Mouse (Mus musculus): Measurements from ENCODE around the gene Shpk.

Shpk gene

GRCm38 (mm10) chr11:73198603-73199229, 544 bp upstream of the Shpk start, which contains the start of gene Ctns:
TSS of gene Ctns (minus strand) at chr11:73199042.
- peak in 1 of 2 experiments; percentile 90 for DNase-seq (ENCODE audit: inconsistent age in 2 of 2, low spot score in 1 of 2)

- DNase-seq (ENCODE audit: inconsistent age in 2 of 2, low spot score in 1 of 2) = peak in 1 of 2 experiments; percentile 73
Measured at GRCm38 (mm10) chr11:73199879-73200278, 619 bp downstream of the Shpk start.

GRCm38 (mm10) chr11:73201021-73201420, 1.8 kb downstream of the Shpk start:
- DNase-seq (ENCODE audit: inconsistent age in 2 of 2, low spot score in 1 of 2) = peak; percentile 34 to 84

GRCm38 (mm10) chr11:73201597-73201996, 2.3 kb downstream of the Shpk start:
- DNase-seq (ENCODE audit: inconsistent age in 2 of 2, low spot score in 1 of 2) = no peak

- DNase-seq (ENCODE audit: inconsistent age in 2 of 2, low spot score in 1 of 2) = no peak
Measured at GRCm38 (mm10) chr11:73203895-73204294, 4.6 kb downstream of the Shpk start.

GRCm38 (mm10) chr11:73205194-73205593, 5.9 kb downstream of the Shpk start:
- DNase-seq (ENCODE audit: inconsistent age in 2 of 2, low spot score in 1 of 2) = no peak

GRCm38 (mm10) chr11:73207621-73208020, 8.4 kb downstream of the Shpk start:
- DNase-seq (ENCODE audit: inconsistent age in 2 of 2, low spot score in 1 of 2) = no peak

- no peak for DNase-seq (ENCODE audit: inconsistent age in 2 of 2, low spot score in 1 of 2)
Measured at GRCm38 (mm10) chr11:73213956-73214355, 14.7 kb downstream of the Shpk start.

- no peak for DNase-seq (ENCODE audit: inconsistent age in 2 of 2, low spot score in 1 of 2)
Measured at GRCm38 (mm10) chr11:73219671-73220070, 20.4 kb downstream of the Shpk start.

- no peak for DNase-seq (ENCODE audit: inconsistent age in 2 of 2, low spot score in 1 of 2)
Measured at GRCm38 (mm10) chr11:73220651-73221050, 21.4 kb downstream of the Shpk start.

GRCm38 (mm10) chr11:73222846-73223245, 23.6 kb downstream of the Shpk start:
- no peak for DNase-seq (ENCODE audit: inconsistent age in 2 of 2, low spot score in 1 of 2)

GRCm38 (mm10) chr11:73223966-73224365, 24.7 kb downstream of the Shpk start:
- peak; percentile 39 to 70 for DNase-seq (ENCODE audit: inconsistent age in 2 of 2, low spot score in 1 of 2)

- DNase-seq (ENCODE audit: inconsistent age in 2 of 2, low spot score in 1 of 2) = no peak
Measured at GRCm38 (mm10) chr11:73225856-73226255, 26.6 kb downstream of the Shpk start.

GRCm38 (mm10) chr11:73228881-73229280, 29.6 kb downstream of the Shpk start:
- no peak for DNase-seq (ENCODE audit: inconsistent age in 2 of 2, low spot score in 1 of 2)

- no peak for DNase-seq (ENCODE audit: inconsistent age in 2 of 2, low spot score in 1 of 2)
Measured at GRCm38 (mm10) chr11:73230081-73230480, 30.8 kb downstream of the Shpk start.

- DNase-seq (ENCODE audit: inconsistent age in 2 of 2, low spot score in 1 of 2) = no peak
Measured at GRCm38 (mm10) chr11:73232513-73232912, 33.3 kb downstream of the Shpk start.

GRCm38 (mm10) chr11:73233992-73234391, 34.7 kb downstream of the Shpk start, which contains the start of gene Trpv1:
TSS of gene Trpv1 (plus strand) at chr11:73234292.
- no peak for DNase-seq (ENCODE audit: inconsistent age in 2 of 2, low spot score in 1 of 2)

GRCm38 (mm10) chr11:73235990-73236701, 36.9 kb downstream of the Shpk start:
- peak in 1 of 2 experiments; percentile 65 for DNase-seq (ENCODE audit: inconsistent age in 2 of 2, low spot score in 1 of 2)

GRCm38 (mm10) chr11:73236731-73237130, 37.5 kb downstream of the Shpk start:
- DNase-seq (ENCODE audit: inconsistent age in 2 of 2, low spot score in 1 of 2) = no peak

- no peak for DNase-seq (ENCODE audit: inconsistent age in 2 of 2, low spot score in 1 of 2)
Measured at GRCm38 (mm10) chr11:73242199-73242598, 42.9 kb downstream of the Shpk start.

- DNase-seq (ENCODE audit: inconsistent age in 2 of 2, low spot score in 1 of 2) = no peak
Measured at GRCm38 (mm10) chr11:73242777-73243176, 43.5 kb downstream of the Shpk start.

- DNase-seq (ENCODE audit: inconsistent age in 2 of 2, low spot score in 1 of 2) = no peak
Measured at GRCm38 (mm10) chr11:73257362-73257945, 58.2 kb downstream of the Shpk start.
